Mouse (Mus musculus) T-helper 17 cell (primary cell): Measurements from ENCODE around the gene Psmd13.
"Not testable (repeated sequence)": the region's sequence is repeated elsewhere in the genome, so short reads cannot be mapped to it uniquely, and the experiment has no call there.

Source experiments
- in situ Hi-C, 2 experiments: fragments of 300-600 bp; cut with MboI, MseI; formaldehyde crosslinking; loops; 1 replicate in 1 of 2; 2 replicates in 1 of 2; pipeline ENCODE4 v1.15.1; 2025; ENCODE audit warnings: high pct_unique_total_duplicates in 2 of 2

Psmd13 gene

GRCm38 (mm10) chr7:140855860-140856784 is 25.6 kb upstream of the Psmd13 start, which contains the start of gene Gm45785:
Gene Gm45785, minus strand, starts transcription at chr7:140856331.
- in situ Hi-C loops, result no loop called here

GRCm38 (mm10) chr7:140856785-140857549 is 24.8 kb upstream of the Psmd13 start, which contains the start of gene Ric8a:
Gene Ric8a, plus strand, starts transcription at chr7:140856957.
- in situ Hi-C loops, result no loop called here

GRCm38 (mm10) chr7:140857550-140858505 is 23.9 kb upstream of the Psmd13 start, which contains the start of gene Bet1l:
Gene Bet1l, minus strand, starts transcription at chr7:140857577.
- in situ Hi-C loops, result no loop called here

- in situ Hi-C loops, result no loop called here
Observed at GRCm38 (mm10) chr7:140858746-140859145, 23.0 kb upstream of the Psmd13 start.

GRCm38 (mm10) chr7:140859997-140860396 is 21.8 kb upstream of the Psmd13 start:
- in situ Hi-C loops, result no loop called here

- in situ Hi-C loops, result no loop called here
Observed at GRCm38 (mm10) chr7:140860728-140861127, 21.0 kb upstream of the Psmd13 start.

GRCm38 (mm10) chr7:140864761-140865160 is 17.0 kb upstream of the Psmd13 start:
- in situ Hi-C loops, result no loop called here

- in situ Hi-C loops, result no loop called here
Observed at GRCm38 (mm10) chr7:140874224-140874623, 7.5 kb upstream of the Psmd13 start.

GRCm38 (mm10) chr7:140877364-140877763 is 4.4 kb upstream of the Psmd13 start:
- in situ Hi-C loops, result no loop called here

GRCm38 (mm10) chr7:140879355-140879754 is 2.4 kb upstream of the Psmd13 start:
- in situ Hi-C loops, result no loop called here

GRCm38 (mm10) chr7:140880419-140880818 is 1.3 kb upstream of the Psmd13 start:
- in situ Hi-C loops, result no loop called here

- in situ Hi-C loops, result no loop called here
Observed at GRCm38 (mm10) chr7:140880865-140881515, 778 bp upstream of the Psmd13 start.

GRCm38 (mm10) chr7:140882469-140882803 is 668 bp downstream of the Psmd13 start:
- in situ Hi-C loops, result no loop called here

- in situ Hi-C loops, result not testable (repeated sequence)
Observed at GRCm38 (mm10) chr7:140890636-140891035, 8.9 kb downstream of the Psmd13 start.

GRCm38 (mm10) chr7:140894031-140894430 is 12.3 kb downstream of the Psmd13 start:
- in situ Hi-C loops, result no loop called here

GRCm38 (mm10) chr7:140894611-140895010 is 12.8 kb downstream of the Psmd13 start:
- in situ Hi-C loops, result no loop called here

- in situ Hi-C loops, result no loop called here
Observed at GRCm38 (mm10) chr7:140897863-140898262, 16.1 kb downstream of the Psmd13 start.

- in situ Hi-C loops, result no loop called here
Observed at GRCm38 (mm10) chr7:140899121-140899520, 17.4 kb downstream of the Psmd13 start.

GRCm38 (mm10) chr7:140900220-140900619 is 18.5 kb downstream of the Psmd13 start, which contains the start of gene Cox8b:
Gene Cox8b, minus strand, starts transcription at chr7:140900446.
- in situ Hi-C loops, result loop anchor here (5.0 kb wide), 3 partner anchors 53 to 147 kb away; partner anchors contain the start of genes Odf3 (in 1 of the 2) and Scgb1c1 (in 1 of the 2)
